In the genomic region with DNA sequence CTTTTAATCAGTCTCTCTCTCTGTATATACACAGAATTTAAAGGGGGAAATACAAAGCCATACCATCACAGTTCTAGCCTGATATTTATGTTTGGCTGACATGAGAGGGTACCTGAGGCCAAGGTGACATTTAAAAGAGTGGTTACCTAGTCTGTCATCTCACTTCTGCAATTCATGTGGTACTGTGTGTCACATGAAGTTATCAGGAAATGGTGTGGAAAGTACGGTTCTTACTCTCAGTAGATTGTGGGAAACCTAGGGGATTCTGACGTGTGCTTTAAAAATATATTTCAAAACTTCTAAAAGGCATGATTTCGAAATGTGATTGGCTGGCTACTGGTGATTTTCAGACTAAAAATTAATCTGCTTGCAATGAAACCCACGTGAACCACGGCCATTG, we compare ENCODE assay signal across 9 mouse cellular contexts.
DNase-seq lines count a peak whose midpoint lies in the region; ATAC-seq and TF ChIP-seq lines count a peak whose summit lies in the region.
"Had no signal": no experiment of that assay in that cellular context is flagged by ENCODE, and none has a peak within 500 bp of the region (broad histone marks: within the 10 kb centered on the region; RNA-seq: fewer than 3 reads in every experiment).

No protein-coding gene starts in this region.

- TF ChIP-seq POLR2A in myocyte (IDR thresholded peaks at IDR 0.05; ENCODE audit: insufficient read length, low read depth): no peak

- H3ac ChIP-seq in myocyte (ENCODE audit: control insufficient read depth, insufficient read length): no peak overlapping the region

- H3K4me3 ChIP-seq in midbrain, embryonic 12.5 days: no peak overlapping the region
- H3K4me3 ChIP-seq in midbrain, embryonic 11.5 days (ENCODE audit: low read depth, low read length): no peak overlapping the region
- no peak overlapping the region for H3K4me3 ChIP-seq in brown adipose tissue, adult 24 weeks (ENCODE audit: insufficient read depth, low read depth, low read length)
- no peak overlapping the region for H3K4me3 ChIP-seq in hindbrain, embryonic 11.5 days (ENCODE audit: low read depth, low read length)
- no peak overlapping the region for H3K4me3 ChIP-seq in myocyte
- H3K4me3 ChIP-seq: embryonic facial prominence, embryonic 15.5 days; limb, embryonic 15.5 days had no signal

- no peaks in the 10 kb centered on the region for H3K27me3 ChIP-seq in midbrain, embryonic 12.5 days
- H3K27me3 ChIP-seq in midbrain, embryonic 11.5 days (ENCODE audit: control insufficient read depth, insufficient read depth, low read length): no peaks in the 10 kb centered on the region
- H3K27me3 ChIP-seq in hindbrain, embryonic 11.5 days (ENCODE audit: control insufficient read depth, insufficient read depth, low read length): no peaks in the 10 kb centered on the region
- no peaks in the 10 kb centered on the region for H3K27me3 ChIP-seq in myocyte (ENCODE audit: control insufficient read depth, insufficient read depth, insufficient read length)
- H3K27me3 ChIP-seq: embryonic facial prominence, embryonic 15.5 days; limb, embryonic 15.5 days had no signal

- WGBS in midbrain, embryonic 12.5 days: 89% methylated on average over 5 of the region's 5 CpGs
- 90% methylated on average over 5 of the region's 5 CpGs for WGBS in midbrain, embryonic 11.5 days
- WGBS in hindbrain, embryonic 11.5 days: 84% methylated on average over 5 of the region's 5 CpGs

- H3K4me2 ChIP-seq in midbrain, embryonic 12.5 days (replicated peaks): no peak overlapping the region
- no peak overlapping the region for H3K4me2 ChIP-seq in midbrain, embryonic 11.5 days
- no peak overlapping the region for H3K4me2 ChIP-seq in hindbrain, embryonic 11.5 days (replicated peaks; ENCODE audit: low read depth, low read length)
- H3K4me2 ChIP-seq in myocyte (ENCODE audit: low read depth): peak overlapping the region; percentile 69
- H3K4me2 ChIP-seq: embryonic facial prominence, embryonic 15.5 days; limb, embryonic 15.5 days had no signal

- peak overlapping the region; percentile 49; the same call in 1 of the 2 replicates for H3K27ac ChIP-seq in midbrain, embryonic 12.5 days (replicated peaks)
- no peak overlapping the region for H3K27ac ChIP-seq in midbrain, embryonic 11.5 days (ENCODE audit: low read depth, low read length)
- H3K27ac ChIP-seq in brown adipose tissue, adult 24 weeks (replicated peaks; ENCODE audit: low read depth, low read length): peak overlapping the region; percentile 71; the same call in 1 of the 2 replicates
- peak overlapping the region; percentile 49 for H3K27ac ChIP-seq in hindbrain, embryonic 11.5 days (ENCODE audit: low read depth, low read length)
- H3K27ac ChIP-seq: embryonic facial prominence, embryonic 15.5 days; limb, embryonic 15.5 days had no signal

- DNase-seq in midbrain, embryonic 11.5 days (ENCODE audit: low spot score, missing footprints): no peak
- no peak for DNase-seq in hindbrain, embryonic 11.5 days (ENCODE audit: low spot score)
- DNase-seq in thymus, postnatal 36 days: no peak
- DNase-seq in adrenal gland, adult 18-20 months (ENCODE audit: low spot score in 2 of 2): no peak

- H3K9me3 ChIP-seq in midbrain, embryonic 12.5 days: no peaks in the 10 kb centered on the region
- H3K9me3 ChIP-seq in midbrain, embryonic 11.5 days (ENCODE audit: control insufficient read depth, low read length): no peaks in the 10 kb centered on the region
- H3K9me3 ChIP-seq in hindbrain, embryonic 11.5 days (ENCODE audit: control insufficient read depth, low read length): no peaks in the 10 kb centered on the region
- H3K9me3 ChIP-seq: embryonic facial prominence, embryonic 15.5 days; limb, embryonic 15.5 days had no signal

- H3K9ac ChIP-seq in midbrain, embryonic 12.5 days (replicated peaks): no peak overlapping the region
- no peak overlapping the region for H3K9ac ChIP-seq in midbrain, embryonic 11.5 days (ENCODE audit: low read length)
- no peak overlapping the region for H3K9ac ChIP-seq in hindbrain, embryonic 11.5 days (ENCODE audit: low read depth, low read length)
- H3K9ac ChIP-seq: embryonic facial prominence, embryonic 15.5 days; limb, embryonic 15.5 days had no signal

- H3K4me1 ChIP-seq in midbrain, embryonic 12.5 days: peaks cover 14% of the 10 kb centered on the region
- H3K4me1 ChIP-seq in midbrain, embryonic 11.5 days (ENCODE audit: control insufficient read depth, insufficient read depth, low read length): 0 out of 2 replicates have a peak, but pooled peaks cover 5% of the 10 kb centered on the region
- H3K4me1 ChIP-seq in brown adipose tissue, adult 24 weeks (ENCODE audit: control insufficient read depth, insufficient read depth, insufficient read length, low read length): no peaks in the 10 kb centered on the region
- H3K4me1 ChIP-seq in hindbrain, embryonic 11.5 days (replicated peaks; ENCODE audit: control insufficient read depth, insufficient read depth, low read length): no peaks in the 10 kb centered on the region; the same call in 1 of the 2 replicates
- H3K4me1 ChIP-seq: embryonic facial prominence, embryonic 15.5 days; limb, embryonic 15.5 days had no signal

- no peaks in the 10 kb centered on the region for H3K79me2 ChIP-seq in myocyte (ENCODE audit: control insufficient read depth, insufficient read depth)

- no peak for ATAC-seq in midbrain, embryonic 12.5 days (ENCODE audit: low FRiP score, low read depth)
- no peak for ATAC-seq in midbrain, embryonic 11.5 days (ENCODE audit: low FRiP score)
- ATAC-seq in hindbrain, embryonic 11.5 days (ENCODE audit: low FRiP score): no peak

- H3K36me3 ChIP-seq in midbrain, embryonic 12.5 days: no peaks in the 10 kb centered on the region
- H3K36me3 ChIP-seq in midbrain, embryonic 11.5 days (ENCODE audit: control insufficient read depth, insufficient read depth, low read length): no peaks in the 10 kb centered on the region
- no peaks in the 10 kb centered on the region for H3K36me3 ChIP-seq in hindbrain, embryonic 11.5 days (ENCODE audit: control insufficient read depth, insufficient read depth, low read length)
- no peaks in the 10 kb centered on the region for H3K36me3 ChIP-seq in myocyte (ENCODE audit: control insufficient read depth, insufficient read depth)
- H3K36me3 ChIP-seq: embryonic facial prominence, embryonic 15.5 days; limb, embryonic 15.5 days had no signal

TF ChIP-seq in myocyte, 11 proteins besides CTCF, POLR2A, EP300 and RAD21:
- TF ChIP-seq CEBPB (IDR thresholded peaks at IDR 0.05; ENCODE audit: insufficient read depth, poor library complexity, severe bottlenecking) (no peak), E2F4 (IDR thresholded peaks at IDR 0.05; ENCODE audit: insufficient read depth) (no peak), TCF12 (IDR thresholded peaks at IDR 0.05; ENCODE audit: insufficient read depth, poor library complexity, severe bottlenecking) (no peak), MYOD1 (IDR thresholded peaks at IDR 0.05; ENCODE audit: control insufficient read depth in 1 of 3, insufficient read length in 2 of 3, low read depth in 2 of 3) (no peak), POLR2AphosphoS2 (IDR thresholded peaks at IDR 0.05; ENCODE audit: insufficient read length, low read depth) (no peak)
